Comparison of ENCODE assay signal across 8 mouse cellular contexts in genomic region chr4:155784081-155784701, GRCm38 (mm10). TPM values are rescaled to one million over a fixed set of nuclear protein-coding genes. Genes with fewer than 3 reads are reported as not detected.
DNase-seq lines count a peak whose midpoint lies in the region; ATAC-seq and TF ChIP-seq lines count a peak whose summit lies in the region.

No protein-coding gene starts in this region.

- under 1% methylated on average over 52 of the region's 52 CpGs for WGBS in forebrain, embryonic 15.5 days
- WGBS in lung, postnatal 0 days = 3% methylated on average over 52 of the region's 52 CpGs

- H3K27me3 ChIP-seq in G1E (ENCODE audit: insufficient read depth, low read length) = peaks cover 45% of the 10 kb centered on the region
- no peaks in the 10 kb centered on the region for H3K27me3 ChIP-seq in forebrain, embryonic 15.5 days
- no peaks in the 10 kb centered on the region for H3K27me3 ChIP-seq in lung, postnatal 0 days (replicated peaks; ENCODE audit: insufficient read depth, low read length)

- peak overlapping the region; percentile 76 for H3K4me3 ChIP-seq in G1E (ENCODE audit: low read depth, low read length)
- H3K4me3 ChIP-seq in forebrain, embryonic 15.5 days = peak overlapping the region; percentile 81
- peak overlapping the region; percentile 47 for H3K4me3 ChIP-seq in lung, postnatal 0 days (ENCODE audit: low read depth, low read length)

- peak; percentile 60 for ATAC-seq in G1E (ENCODE audit: extremely low read depth, insufficient number of reproducible peaks, low FRiP score, poor library complexity, severe bottlenecking)
- peak; percentile 90 for ATAC-seq in forebrain, embryonic 15.5 days (replicated peaks)
- peak; percentile 85 for ATAC-seq in lung, postnatal 0 days

- peak overlapping the region; percentile 89 for H3K4me2 ChIP-seq in forebrain, embryonic 15.5 days (replicated peaks)
- peak overlapping the region; percentile 61 for H3K4me2 ChIP-seq in lung, postnatal 0 days (replicated peaks; ENCODE audit: low read depth, low read length)

- peaks cover 31% of the 10 kb centered on the region for H3K4me1 ChIP-seq in G1E (ENCODE audit: insufficient read depth, low read depth, low read length)
- H3K4me1 ChIP-seq in forebrain, embryonic 15.5 days = peaks cover 15% of the 10 kb centered on the region
- no peaks in the 10 kb centered on the region for H3K4me1 ChIP-seq in lung, postnatal 0 days (ENCODE audit: insufficient read depth, low read depth, low read length)

- DNase-seq in G1E (ENCODE audit: low spot score) = peak; percentile 70
- DNase-seq in cerebellum, adult 11-12 months = peak; percentile 83
- DNase-seq in heart, postnatal 14 days = peak; percentile 84 to 88
- peak; percentile 66 to 83 for DNase-seq in layer of hippocampus, adult 18-20 months (ENCODE audit: low spot score in 2 of 2)
- DNase-seq in lung, postnatal 0 days (ENCODE audit: low spot score) = peak; percentile 85
- DNase-seq in ovary, postnatal 10 days (ENCODE audit: low spot score) = peak; percentile 77
- DNase-seq in thymus, postnatal 10 days (ENCODE audit: low spot score in 2 of 2) = peak; percentile 38 to 66

- TF ChIP-seq EP300 in lung, postnatal 0 days (IDR thresholded peaks at IDR 0.05) = no peak

- TF ChIP-seq CTCF in G1E (IDR thresholded peaks at IDR 0.05; ENCODE audit: low read depth, low read length) = no peak
- TF ChIP-seq CTCF in lung, postnatal 0 days (IDR thresholded peaks at IDR 0.05) = peak; percentile 82

- H3K27ac ChIP-seq in forebrain, embryonic 15.5 days (replicated peaks) = peak overlapping the region; percentile 90
- peak overlapping the region; percentile 64; the same call in 1 of the 2 replicates for H3K27ac ChIP-seq in lung, postnatal 0 days (ENCODE audit: low read length)

- intact Hi-C loops in heart, postnatal 14 days (cut with DNase I) = loop anchor here (1.0 kb wide), 1 partner anchor 15 kb away; no protein-coding TSS in a partner anchor

- peak overlapping the region; percentile 94 for H3K9ac ChIP-seq in forebrain, embryonic 15.5 days (replicated peaks)
- H3K9ac ChIP-seq in lung, postnatal 0 days (replicated peaks; ENCODE audit: low read depth) = peak overlapping the region; percentile 53

- H3K9me3 ChIP-seq in G1E (replicated peaks) = no peaks in the 10 kb centered on the region
- H3K9me3 ChIP-seq in forebrain, embryonic 15.5 days = no peaks in the 10 kb centered on the region
- no peaks in the 10 kb centered on the region for H3K9me3 ChIP-seq in lung, postnatal 0 days (ENCODE audit: low read length)

- no peaks in the 10 kb centered on the region for H3K36me3 ChIP-seq in G1E (replicated peaks)
- H3K36me3 ChIP-seq in forebrain, embryonic 15.5 days = no peaks in the 10 kb centered on the region
- no peaks in the 10 kb centered on the region for H3K36me3 ChIP-seq in lung, postnatal 0 days (ENCODE audit: insufficient read depth, low read length)

RNA-seq across cellular contexts. Expression of gene Tmem88b, which starts 1.5 kb away (rescaled TPM):
- total RNA-seq in G1E (2014; fragmentation: Nextera tagmentation) (not detected in 2 replicates), G1E (2017) (0.05 and 0.06 TPM in 2 replicates)
- 0.01 TPM in 1 of 2 replicates, not detected in the other for polyA plus RNA-seq in G1E (2012)
- polyA plus RNA-seq in forebrain, embryonic 15.5 days (2015; fragmentation: Nextera tagmentation; extraction: Ambion mirVana) = 0.29 and 0.60 TPM in 2 replicates
- 1 to 10 TPM; 1.2 TPM for total RNA-seq in heart, postnatal 14 days (2021)
- total RNA-seq in layer of hippocampus, adult 18-20 months (2021) = 10 to 100 TPM; 25.6 to 30.8 TPM
- polyA plus RNA-seq in lung, postnatal 0 days (2015; fragmentation: Nextera tagmentation; extraction: Ambion mirVana) = 0.13 and 0.31 TPM in 2 replicates

RNA-seq across cellular contexts. Expression of gene Ankrd65, which starts 6.0 kb away (rescaled TPM):
- total RNA-seq in G1E (2014; fragmentation: Nextera tagmentation) = not detected in 2 replicates
- total RNA-seq in G1E (2017) = not detected in 2 replicates
- polyA plus RNA-seq in G1E (2012) = not detected in 2 replicates
- polyA plus RNA-seq in forebrain, embryonic 15.5 days (2015; fragmentation: Nextera tagmentation; extraction: Ambion mirVana) = not detected in 2 replicates
- total RNA-seq in heart, postnatal 14 days (2021) = not detected
- total RNA-seq in layer of hippocampus, adult 18-20 months (2021) = not detected
- polyA plus RNA-seq in lung, postnatal 0 days (2015; fragmentation: Nextera tagmentation; extraction: Ambion mirVana) = 6.0 and 6.6 TPM in 2 replicates

RNA-seq across cellular contexts. Expression of gene Vwa1, which starts 9.7 kb away (rescaled TPM):
- total RNA-seq in G1E (2014; fragmentation: Nextera tagmentation) (0.39 and 0.68 TPM in 2 replicates), G1E (2017) (0.93 and 1.0 TPM in 2 replicates)
- polyA plus RNA-seq in G1E (2012) = 0.09 and 0.10 TPM in 2 replicates
- 21.8 and 22.6 TPM in 2 replicates for polyA plus RNA-seq in forebrain, embryonic 15.5 days (2015; fragmentation: Nextera tagmentation; extraction: Ambion mirVana)
- total RNA-seq in heart, postnatal 14 days (2021) = 10 to 100 TPM in 1 of 2 experiments, 1 to 10 TPM in 1; 9.2 to 12.6 TPM
- 10 to 100 TPM; 10.4 to 11.9 TPM for total RNA-seq in layer of hippocampus, adult 18-20 months (2021)
- polyA plus RNA-seq in lung, postnatal 0 days (2015; fragmentation: Nextera tagmentation; extraction: Ambion mirVana) = 6.5 and 7.0 TPM in 2 replicates

RNA-seq across cellular contexts. Expression of gene Mrpl20, which starts 18.5 kb away (rescaled TPM):
- total RNA-seq in G1E (2014; fragmentation: Nextera tagmentation) (86.3 and 97.2 TPM in 2 replicates), G1E (2017) (85.3 and 124 TPM in 2 replicates)
- 15.1 and 17.9 TPM in 2 replicates for polyA plus RNA-seq in G1E (2012)
- polyA plus RNA-seq in forebrain, embryonic 15.5 days (2015; fragmentation: Nextera tagmentation; extraction: Ambion mirVana) = 228 and 244 TPM in 2 replicates
- 10 to 100 TPM; 72.4 to 72.5 TPM for total RNA-seq in heart, postnatal 14 days (2021)
- 10 to 100 TPM; 74.7 to 91.6 TPM for total RNA-seq in layer of hippocampus, adult 18-20 months (2021)
- 164 and 186 TPM in 2 replicates for polyA plus RNA-seq in lung, postnatal 0 days (2015; fragmentation: Nextera tagmentation; extraction: Ambion mirVana)

RNA-seq across cellular contexts. Expression of gene Atad3a, which starts 23.3 kb away (rescaled TPM):
- total RNA-seq in G1E (2014; fragmentation: Nextera tagmentation) (43.2 and 64.6 TPM in 2 replicates), G1E (2017) (58.8 and 61.5 TPM in 2 replicates)
- 65.7 and 70.7 TPM in 2 replicates for polyA plus RNA-seq in G1E (2012)
- 91.0 TPM in 2 replicates for polyA plus RNA-seq in forebrain, embryonic 15.5 days (2015; fragmentation: Nextera tagmentation; extraction: Ambion mirVana)
- 10 to 100 TPM; 54.3 to 59.2 TPM for total RNA-seq in heart, postnatal 14 days (2021)
- total RNA-seq in layer of hippocampus, adult 18-20 months (2021) = 10 to 100 TPM; 50.6 to 50.9 TPM
- polyA plus RNA-seq in lung, postnatal 0 days (2015; fragmentation: Nextera tagmentation; extraction: Ambion mirVana) = 26.1 and 28.5 TPM in 2 replicates

Comparison
In these comparisons a context has a peak if more than half of its experiments do, and no peak if none do; other contexts are left out.
1. Peak in every context shown above with its lines: DNase-seq, ATAC-seq, H3K4me3 ChIP-seq and H3K27ac ChIP-seq.
2. RNA of gene Tmem88b, which starts 1.5 kb away (total RNA-seq): 25.6 to 30.8 TPM in layer of hippocampus, adult 18-20 months; 1.2 TPM in heart, postnatal 14 days and 0.05 to 0.06 TPM in G1E; every median in the first group is over 10 times any median in the second.
3. RNA of gene Vwa1, which starts 9.7 kb away (total RNA-seq): 9.2 to 12.6 TPM in heart, postnatal 14 days and 10.4 to 11.9 TPM in layer of hippocampus, adult 18-20 months; 0.39 to 1.0 TPM in G1E; every median in the first group is over 4 times any median in the second.